Mouse (Mus musculus) cerebellum, postnatal 25 days (tissue): ENCODE measurements around the gene D16Ertd472e.
"Not testable (repeated sequence)": the region's sequence is repeated elsewhere in the genome, so short reads cannot be mapped to it uniquely, and the experiment has no call there.

Experiments
- DNase-seq, 2 experiments: peaks; one replicate each; pipeline ENCODE4 v3.0.0; 2021; ENCODE audit warnings: mixed read lengths in 2 of 2

D16Ertd472e gene

DNA sequence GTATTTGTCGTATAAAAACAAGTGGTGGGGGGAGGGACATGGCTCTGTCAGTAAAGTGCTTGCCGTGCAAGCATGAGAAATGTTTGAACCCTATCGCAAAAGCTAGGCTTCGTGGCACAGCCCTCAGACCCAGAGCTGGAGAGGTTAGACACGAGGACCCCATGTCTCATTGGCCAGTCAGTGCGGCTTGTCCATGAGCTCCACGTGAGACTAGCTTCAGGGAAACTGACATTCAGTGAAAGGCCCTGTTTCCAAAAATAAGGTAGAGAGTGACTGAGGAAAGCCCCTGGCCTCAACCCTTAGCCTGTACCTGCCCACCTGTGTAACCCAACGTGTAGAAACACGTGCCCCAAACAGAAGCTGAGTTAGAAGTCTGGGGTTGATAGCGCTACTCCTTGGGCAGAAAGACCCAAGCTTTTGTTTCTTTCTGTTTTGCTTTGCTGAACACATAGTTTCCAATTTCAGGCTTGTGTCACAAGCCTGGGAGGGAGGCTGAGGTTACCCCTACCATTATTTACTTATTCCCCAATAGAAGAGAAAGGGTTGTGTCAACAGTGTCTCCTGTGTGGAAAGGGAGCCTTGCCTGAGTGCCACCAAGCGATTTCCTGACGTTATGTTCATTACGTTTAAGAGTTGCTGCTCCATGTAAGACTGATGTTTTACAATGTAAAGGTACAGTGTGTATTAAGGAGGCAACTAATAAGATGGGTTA is 12.2 kb downstream of the D16Ertd472e start:
- no peak for DNase-seq

DNA sequence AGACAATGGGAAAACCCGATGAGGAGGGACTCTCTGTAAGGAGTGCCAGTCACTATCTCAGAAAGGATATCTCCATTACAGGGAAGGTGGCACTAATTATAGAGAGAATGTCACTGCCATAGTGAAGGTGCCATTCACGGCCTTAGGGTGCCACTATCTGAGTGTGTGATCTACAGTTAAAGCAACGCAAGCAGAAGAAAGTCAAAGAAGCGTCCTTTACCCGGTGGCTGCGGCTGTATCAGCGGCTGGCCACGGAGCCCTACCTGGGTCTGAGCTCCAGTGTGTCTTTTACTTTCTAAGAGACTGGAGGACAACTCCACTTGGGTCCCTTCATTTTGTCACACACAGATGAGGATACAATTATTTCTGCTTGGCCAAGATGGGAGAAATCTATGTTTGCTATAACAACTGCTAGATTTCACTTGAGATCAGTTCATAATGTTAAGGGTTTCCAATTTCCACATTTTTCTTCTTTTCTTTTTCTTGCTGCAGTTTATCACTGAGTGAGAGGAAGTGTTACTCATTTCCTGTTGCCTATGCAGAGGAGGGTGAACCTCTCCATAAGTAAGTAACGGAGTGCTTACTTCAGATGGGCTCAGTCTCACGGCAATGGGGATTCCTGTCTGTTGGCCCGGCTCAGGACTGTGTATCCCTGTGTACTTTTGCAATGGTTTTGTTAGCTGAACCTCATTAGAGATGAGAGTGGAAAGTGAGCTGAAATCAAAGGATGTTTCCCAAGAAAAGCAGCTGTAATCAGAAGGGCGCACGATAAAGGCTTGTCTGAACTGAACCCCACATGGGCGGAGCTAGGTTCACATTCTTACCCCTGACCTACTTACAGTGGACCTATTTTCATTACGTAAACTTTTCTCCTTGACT is 13.2 kb downstream of the D16Ertd472e start:
- DNase-seq = no peak

DNA sequence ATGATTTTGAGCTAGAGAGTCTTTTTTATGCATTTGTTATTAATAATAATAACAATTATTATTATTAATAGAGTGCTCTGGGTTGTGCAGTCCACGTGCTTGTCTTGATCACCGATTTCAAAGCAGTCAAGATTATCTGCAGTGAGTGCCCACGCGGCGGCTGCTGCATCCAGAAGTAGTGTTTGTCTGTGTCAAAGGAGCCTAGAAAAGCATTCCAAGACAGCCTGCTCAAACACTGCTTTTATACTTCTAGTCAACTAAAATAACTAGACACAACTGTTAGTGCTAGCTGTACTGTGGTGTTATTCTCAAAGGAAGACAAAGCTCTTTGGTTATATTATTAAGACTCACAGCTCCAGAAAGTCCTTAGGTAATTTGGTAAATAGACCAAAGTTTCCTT is 15.9 kb downstream of the D16Ertd472e start:
- DNase-seq = no peak

DNA sequence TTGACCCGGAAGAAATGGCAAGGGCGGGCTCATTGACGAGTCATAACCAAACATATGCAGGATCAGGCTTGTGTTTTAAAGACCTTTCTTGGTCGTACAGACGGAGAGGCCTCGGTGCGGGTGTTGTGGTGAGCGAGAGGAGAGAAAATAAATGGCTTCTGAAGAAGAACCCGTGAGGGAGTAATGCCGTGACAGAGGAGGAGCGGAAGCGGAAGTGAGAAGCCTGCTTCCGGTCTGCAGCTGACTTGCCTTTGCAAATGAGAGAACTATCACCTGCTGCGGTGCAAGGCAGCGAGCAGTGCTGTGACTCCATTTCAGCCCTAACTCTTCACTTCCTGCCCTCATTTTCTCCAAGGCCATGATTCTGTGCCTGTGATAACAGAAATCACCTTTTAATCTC is 16.4 kb downstream of the D16Ertd472e start:
- no peak for DNase-seq

DNA sequence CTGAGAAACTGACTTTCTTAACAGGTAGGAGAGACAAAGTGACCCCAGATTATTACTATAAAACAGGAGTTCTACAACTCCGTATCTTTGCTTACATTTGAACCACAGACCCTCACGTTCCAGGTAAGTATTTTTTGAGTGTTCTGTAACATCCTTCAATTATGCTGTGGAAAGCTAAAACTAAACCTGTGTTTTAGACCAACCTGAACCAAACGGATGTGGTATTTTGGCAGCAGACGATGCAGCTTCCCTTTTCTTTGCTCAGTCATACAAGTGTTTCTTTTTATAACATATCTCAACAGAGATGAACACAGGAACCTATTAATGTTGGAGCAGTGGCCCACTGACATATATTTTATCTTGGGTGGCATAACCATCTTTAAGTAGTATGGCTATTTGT is 18.9 kb downstream of the D16Ertd472e start:
- DNase-seq = no peak

DNA sequence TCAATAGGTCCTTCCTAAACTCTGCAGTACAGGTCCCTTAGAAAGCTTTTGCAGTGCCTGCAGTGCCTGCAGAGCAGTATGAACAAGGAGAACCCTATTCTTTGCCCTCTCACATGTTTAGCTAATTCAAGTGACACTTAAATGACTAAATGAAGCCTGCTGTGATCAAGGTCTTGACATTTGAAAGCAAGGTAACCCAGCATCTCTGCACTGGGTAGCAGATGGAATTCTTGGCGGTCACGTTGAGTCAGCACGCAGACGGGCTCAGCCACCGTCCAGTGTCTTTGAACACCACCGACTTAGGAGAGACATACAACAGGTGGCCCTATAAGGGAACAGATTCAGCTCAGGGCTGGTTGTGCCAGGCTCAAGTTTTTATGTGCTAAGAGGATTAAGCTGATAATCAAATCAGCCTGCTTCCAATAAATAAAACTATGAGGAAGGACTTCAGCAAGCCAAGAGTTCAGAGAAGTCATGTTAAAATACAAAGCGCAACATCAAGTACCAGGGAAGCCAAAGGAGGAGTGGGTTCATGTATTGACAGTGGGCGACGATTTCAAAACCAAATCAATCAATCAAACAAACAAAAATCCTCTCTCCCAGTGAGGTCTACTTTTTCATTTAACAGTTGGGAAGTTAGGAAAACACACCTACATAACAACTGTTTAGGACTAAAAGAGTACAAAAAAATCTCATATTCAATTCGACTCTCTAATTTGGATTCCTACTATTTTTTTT is 21.4 kb downstream of the D16Ertd472e start:
- DNase-seq = no peak

DNA sequence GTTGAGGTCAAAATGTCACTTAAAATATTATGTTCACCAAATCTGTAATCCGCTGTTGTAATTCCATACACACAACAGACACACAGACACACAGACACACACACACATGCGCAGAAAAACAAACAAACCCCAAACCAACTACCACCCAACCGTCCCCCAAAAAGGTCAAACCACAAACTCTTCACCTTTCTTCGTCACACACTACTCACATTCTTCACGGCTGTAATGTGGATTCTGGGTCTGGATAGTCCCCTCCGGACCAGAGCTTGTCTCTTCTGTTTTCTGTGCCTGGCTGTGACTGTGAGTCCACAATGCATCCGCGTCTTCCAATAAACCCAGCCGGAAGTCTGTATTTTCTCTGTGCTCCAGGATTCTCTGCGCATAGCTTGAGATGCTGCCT is 29.1 kb downstream of the D16Ertd472e start:
- DNase-seq = no peak

DNA sequence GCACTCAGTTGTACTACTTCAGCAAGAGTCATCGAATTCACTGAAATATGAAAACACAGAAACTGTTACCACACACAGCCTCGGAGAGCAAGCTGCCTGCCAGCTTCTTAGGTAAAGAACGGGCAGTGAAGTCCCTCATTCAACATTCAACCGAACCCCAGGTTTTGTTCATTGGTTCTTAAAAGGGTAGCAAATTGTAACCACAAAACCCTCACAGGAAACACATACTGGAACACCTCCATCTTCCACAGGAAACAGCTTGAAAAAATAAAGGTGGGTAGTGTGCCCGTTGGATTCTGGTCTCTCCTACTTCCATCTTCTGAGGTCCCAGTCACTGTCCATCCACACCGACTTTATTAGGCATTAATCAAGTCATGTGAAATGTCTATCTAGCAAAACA is 30.0 kb downstream of the D16Ertd472e start:
- no peak for DNase-seq

DNA sequence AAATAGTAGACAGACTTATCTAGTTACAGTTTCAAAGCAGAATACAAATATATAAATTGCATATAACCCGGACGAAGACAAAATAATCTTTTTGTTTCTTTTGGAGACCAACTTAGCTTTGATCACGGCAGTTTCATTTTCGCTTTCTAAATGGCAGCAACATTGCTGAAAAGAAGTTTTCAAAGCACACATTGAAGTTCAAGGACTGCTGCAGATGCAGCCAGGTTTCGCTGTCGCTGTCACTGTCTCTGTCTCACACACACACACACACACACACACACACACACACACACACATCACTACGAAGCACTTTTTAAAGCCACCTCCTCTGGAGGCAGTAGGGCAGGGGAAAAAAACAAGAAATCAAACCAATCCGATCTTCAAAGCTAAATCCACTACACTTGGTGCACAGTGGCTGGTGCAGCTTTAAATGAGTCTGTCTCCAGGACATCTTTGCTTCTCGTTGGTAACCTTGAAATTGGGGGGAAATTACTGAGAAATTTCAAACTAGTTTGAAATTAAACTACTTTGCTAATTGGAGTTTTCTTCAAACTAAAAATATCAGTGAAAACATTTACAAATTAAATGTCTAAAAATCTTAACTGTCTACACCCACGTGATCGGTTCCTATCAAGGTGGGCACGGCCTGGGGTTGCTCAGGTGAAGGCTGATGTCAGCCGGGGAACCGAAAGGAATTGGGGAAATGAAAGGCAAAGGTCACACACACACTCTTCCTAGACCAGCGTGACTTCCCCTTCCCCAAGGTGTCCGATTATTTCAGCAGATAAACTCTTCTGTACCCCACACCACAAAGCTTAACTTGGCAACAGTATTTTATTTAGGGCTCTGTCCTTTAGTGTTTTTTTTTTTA is 35.9 kb downstream of the D16Ertd472e start:
- DNase-seq = no peak

DNA sequence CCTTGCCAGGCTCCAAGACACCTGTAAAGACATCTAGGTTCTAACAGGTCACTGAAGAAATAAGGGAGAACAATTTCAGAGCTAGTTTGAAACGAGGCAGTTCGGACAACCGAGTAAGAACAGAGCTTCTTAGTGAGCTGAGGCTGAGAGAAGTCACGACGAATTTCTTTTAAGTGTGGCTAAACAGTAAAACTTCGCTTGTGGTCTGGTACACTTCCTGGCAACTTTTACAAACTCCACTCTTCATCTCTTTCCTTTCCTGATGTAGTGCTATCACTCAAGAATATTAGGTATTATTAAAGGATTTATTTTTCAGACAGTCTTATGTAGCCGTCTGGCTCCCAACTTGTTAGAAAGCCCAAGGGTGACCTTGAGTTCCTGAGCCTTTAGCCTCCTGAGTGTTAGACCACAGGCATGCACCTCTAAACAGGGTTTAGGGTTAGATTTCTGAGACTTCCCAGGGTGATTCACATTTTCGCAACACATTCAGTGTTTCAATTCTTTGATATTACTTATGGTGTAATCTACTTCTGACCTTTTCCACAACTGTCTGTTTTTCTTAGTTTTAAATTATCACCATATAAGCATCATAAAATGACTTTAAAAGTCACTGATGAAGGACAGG is 38.6 kb downstream of the D16Ertd472e start:
- DNase-seq = no peak

DNA sequence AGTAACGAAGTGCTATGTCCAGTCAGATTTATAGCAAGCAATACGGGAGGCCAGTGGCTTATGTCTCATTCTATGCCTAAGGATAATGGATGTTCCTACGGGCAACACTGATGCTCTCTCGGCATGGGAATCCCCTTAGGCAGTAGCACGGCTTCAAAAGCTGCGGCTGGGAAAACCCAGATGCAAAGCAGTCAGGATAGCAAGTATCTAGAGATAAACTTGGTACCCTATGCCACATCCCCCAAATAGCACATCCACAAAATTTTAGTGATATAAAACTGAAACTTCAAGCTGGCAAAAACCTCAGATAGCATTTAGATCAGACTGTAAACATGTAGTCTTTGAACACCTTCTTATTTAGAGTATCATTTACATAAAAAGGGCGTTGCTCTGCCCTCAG is 39.2 kb downstream of the D16Ertd472e start:
- no peak for DNase-seq

DNA sequence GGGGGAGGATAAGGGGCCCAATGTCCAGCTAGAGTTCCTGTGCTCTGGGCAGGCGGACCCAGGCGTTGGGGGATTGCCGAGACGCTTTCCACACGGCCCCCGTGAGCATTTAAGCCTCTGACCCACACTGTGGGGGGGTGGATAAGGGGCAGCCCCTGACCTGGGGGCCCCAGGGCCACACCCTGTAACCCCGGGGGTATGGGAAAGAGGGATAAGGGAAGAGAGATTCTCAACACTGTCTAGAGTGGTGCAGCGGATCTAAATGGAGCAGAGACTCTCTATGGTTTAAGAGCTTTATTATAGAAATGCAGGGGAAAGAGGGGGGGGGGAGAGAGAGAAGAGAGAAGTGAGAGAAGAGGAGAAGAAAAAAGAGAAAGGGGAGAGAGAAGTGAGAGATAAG is 42.0 kb downstream of the D16Ertd472e start:
- no peak for DNase-seq

DNA sequence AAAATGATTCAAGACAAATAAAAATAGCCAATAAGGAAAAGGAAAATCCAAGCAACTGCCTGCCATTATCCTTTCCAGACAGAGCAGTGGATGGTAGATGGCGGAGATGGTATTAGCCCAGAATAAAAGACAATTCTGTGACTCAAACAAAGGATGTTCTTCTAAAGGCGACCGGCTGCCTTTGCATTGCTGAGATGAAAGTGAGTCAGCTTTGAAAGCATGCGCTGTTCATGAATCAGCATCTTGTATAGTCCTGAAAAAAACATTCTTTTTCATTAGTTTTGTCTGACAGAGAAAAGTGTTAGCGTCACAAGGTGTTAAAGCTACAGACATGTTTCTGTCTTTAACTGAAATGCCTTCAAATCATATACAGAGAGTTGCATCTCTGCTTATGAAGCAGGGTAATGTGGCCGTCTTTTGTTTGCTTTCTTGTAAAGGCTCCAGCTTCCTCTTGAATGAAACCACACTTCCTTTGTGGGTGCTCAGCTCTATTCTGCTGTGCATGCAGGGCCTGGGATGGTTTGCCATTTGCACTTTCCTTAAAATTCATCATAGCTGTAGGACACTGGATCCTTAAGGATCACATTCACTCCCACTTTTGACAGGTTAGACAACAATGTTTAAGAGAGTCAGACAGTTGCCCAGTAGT is 44.4 kb downstream of the D16Ertd472e start:
- no peak for DNase-seq

DNA sequence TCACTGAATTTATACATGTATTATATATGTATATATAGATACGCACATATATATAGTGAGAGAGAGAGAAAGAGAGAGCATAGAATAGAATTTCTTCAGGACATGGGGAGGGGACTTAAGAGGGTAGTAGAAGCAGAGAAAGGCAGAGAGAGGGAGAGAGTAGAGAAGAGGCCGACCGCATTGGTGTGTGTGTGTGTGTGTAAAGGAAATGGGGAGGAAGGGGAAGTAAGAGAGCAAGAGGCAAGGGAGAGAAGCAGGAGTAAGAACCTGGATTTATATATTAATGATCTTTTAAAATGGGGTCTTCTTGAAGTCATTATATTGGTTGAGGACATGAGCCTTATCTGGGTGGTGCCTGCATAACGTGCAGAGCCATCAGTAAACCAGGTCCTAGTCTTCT is 53.5 kb downstream of the D16Ertd472e start:
- DNase-seq = no peak

DNA sequence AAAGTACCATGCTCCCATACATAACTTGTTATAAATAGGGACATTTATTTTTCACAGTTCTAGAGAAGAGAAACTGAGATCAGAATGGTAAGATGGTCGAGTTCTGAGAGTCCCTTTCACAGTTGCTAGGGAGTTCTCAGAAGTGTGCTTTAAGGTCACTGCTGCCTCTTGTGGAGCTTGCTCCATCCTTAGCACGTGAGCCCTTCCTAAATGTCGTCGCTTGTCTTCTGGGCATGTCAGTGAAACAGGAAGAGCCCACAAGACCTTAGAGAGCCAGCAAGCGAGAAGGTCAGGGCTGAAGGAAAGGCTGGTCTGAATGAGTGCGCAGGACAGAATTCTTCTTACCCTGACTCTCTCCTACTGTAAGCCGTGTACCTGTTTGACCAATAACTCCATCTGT is 57.8 kb downstream of the D16Ertd472e start:
- DNase-seq = no peak

DNA sequence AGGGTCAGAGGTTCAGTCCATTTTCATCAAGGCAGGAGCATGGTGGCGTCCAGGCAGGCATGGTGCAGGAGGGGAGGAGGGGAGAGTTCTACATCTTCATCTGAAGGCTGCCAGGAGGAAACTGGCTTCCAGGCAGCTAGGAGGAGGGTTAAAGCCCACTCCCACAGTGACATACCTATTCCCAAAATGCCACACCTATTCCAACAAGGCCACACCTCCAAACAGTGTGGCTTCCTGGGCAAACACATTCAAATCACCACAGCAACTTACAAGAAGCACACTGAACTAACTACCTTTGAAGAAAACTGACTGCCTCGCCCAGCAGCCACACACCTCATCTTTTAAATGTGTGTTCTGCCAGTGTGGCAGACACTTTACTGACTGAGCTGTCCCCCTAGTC is 59.3 kb downstream of the D16Ertd472e start:
- no peak for DNase-seq

DNA sequence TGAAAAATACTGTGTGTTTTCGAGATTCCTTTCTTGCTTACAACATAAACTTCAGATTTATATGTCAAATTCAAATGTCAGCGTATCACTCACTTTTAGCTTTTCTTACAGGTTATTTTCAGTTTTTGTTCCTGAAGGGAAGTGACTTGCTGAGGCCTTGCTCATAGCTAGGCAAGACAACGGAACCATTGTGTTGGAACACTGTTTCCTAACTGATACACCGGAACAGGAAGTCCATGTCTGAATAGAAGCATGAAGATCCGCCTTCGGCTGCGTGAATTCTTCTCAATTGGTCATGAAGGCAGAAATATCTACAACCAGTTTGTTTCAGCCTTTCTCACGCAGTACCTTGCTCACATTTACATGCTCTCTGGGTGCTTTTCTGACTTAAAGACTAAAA is 65.0 kb downstream of the D16Ertd472e start:
- no peak for DNase-seq

DNA sequence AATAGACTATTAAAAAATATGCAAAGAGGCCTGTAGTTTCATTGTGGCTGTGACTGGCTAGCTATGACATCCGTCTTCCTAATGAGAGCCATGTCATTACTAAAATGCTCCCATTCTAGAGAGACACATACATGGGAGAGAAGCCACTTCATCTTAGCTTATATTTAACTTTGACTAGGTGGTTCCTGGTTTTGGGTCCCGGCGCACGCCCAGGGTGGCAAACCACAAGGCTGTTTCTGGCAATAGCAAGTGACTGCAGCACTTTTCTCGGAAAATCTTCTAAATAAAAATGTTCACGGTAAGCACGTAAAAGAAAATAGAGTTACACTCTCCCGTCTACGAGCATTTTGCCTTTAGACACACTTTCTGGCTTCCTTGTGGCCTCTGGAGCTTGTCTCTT is 74.0 kb downstream of the D16Ertd472e start:
- DNase-seq = no peak

DNA sequence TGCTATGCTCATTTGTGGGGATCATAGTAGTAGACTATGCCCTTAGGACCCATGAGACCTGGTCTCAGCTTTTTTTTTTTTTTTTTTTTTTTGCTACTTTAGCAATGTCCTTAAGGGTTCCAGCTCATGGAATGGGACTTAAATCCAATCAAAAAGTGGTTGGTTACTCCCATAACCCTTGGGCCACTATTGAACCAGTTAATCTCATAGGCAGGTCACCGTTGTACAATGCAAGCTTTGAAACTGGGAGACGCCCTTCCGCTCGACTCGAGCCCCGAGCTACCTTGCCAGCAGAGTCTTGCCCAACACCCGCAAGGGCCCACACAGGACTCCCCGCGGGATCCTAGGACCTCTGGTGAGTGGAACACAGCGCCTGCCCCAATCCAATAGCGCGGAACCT is 83.8 kb downstream of the D16Ertd472e start:
- DNase-seq = not testable (repeated sequence)

DNA sequence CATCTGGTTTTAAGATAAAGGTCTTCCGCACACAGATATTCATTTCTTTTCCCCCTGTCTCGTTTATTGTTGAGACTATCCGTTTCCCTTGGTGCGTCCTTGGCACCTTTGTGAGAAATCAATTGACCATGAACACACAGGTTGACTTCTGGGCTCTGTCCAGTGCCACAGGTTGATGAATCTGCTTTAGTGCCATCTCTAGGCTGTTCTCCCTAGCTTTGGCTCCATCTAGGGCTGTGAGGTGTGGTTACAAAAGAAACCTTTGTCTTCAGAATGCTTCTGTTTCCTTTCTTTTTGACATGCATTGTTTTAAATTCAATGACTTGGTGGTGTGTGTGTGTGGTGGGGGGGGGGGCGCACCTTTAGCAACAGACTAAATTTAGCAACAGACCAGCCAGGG is 85.7 kb downstream of the D16Ertd472e start:
- DNase-seq = no peak
